Mouse (Mus musculus) liver, postnatal 0 days (tissue): Measurements from ENCODE around the gene Ccl5.

Experiments
- CTCF ChIP-seq: sonication (generic); IDR thresholded peaks from 2 replicates; pipeline ENCODE4 v1.5.1; 2016; ENCODE audit warnings: antibody characterized with exemption, low read depth
- EP300 ChIP-seq: IDR thresholded peaks from 2 replicates; pipeline ENCODE4 v1.6.1; 2016; ENCODE audit warnings: antibody characterized with exemption, low read depth, mild to moderate bottlenecking

DNA sequence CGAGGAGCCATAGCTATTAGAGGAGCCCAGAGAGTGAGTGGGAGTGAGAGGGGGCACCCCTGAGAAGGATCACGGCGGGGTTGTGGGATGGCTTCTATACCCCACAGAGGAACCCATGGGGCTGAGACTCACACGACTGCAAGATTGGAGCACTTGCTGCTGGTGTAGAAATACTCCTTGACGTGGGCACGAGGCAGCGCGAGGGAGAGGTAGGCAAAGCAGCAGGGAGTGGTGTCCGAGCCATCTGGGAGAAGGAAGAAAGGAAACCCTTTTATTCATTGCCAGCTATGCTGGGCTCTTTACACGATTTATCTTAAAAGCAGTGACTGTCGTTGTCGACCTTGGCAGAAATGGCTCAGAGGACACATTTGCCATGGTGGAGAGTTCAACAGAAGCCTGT is 1.3 kb downstream of the Ccl5 start:
- TF ChIP-seq CTCF (no peak), EP300 (no peak)
